Mouse (Mus musculus) hindbrain, embryonic 15.5 days (tissue): ENCODE results near the gene Myh9. TPM values are rescaled to one million over a fixed set of nuclear protein-coding genes. Genes with fewer than 3 reads are reported as not detected.
"Not testable (repeated sequence)": the region's sequence is repeated elsewhere in the genome, so short reads cannot be mapped to it uniquely, and the experiment has no call there.

Source experiments
- ATAC-seq: fragments of 200-750 bp; cut with Nextera tagmentation; 2 replicates; pipeline ENCODE4 v1.8.0; 2017; ENCODE audit warnings: low read depth, moderate number of reproducible peaks, moderate TSS enrichment; ENCODE audit not compliant: low FRiP score
- H3K27ac ChIP-seq: fragments of 300-500 bp; sonication (generic); replicated peaks from 2 replicates; pipeline ENCODE4 v1.5.1; 2015; ENCODE audit warnings: mild to moderate bottlenecking, inconsistent platforms
- H3K27me3 ChIP-seq: fragments of 300-500 bp; sonication (generic); 2 replicates; pipeline ENCODE4 v1.6.1; 2015; ENCODE audit warnings: control low read depth, inconsistent platforms
- H3K36me3 ChIP-seq: fragments of 300-500 bp; sonication (generic); 2 replicates; pipeline ENCODE4 v1.6.1; 2015; ENCODE audit warnings: control low read depth, inconsistent platforms
- H3K4me1 ChIP-seq: fragments of 300-500 bp; sonication (generic); replicated peaks from 2 replicates; pipeline ENCODE4 v1.6.1; 2015; ENCODE audit warnings: control low read depth, inconsistent platforms
- H3K4me2 ChIP-seq: fragments of 300-500 bp; sonication (generic); 2 replicates; pipeline ENCODE4 v1.6.1; 2015; ENCODE audit warnings: moderate library complexity, mild to moderate bottlenecking, inconsistent platforms
- H3K4me3 ChIP-seq: fragments of 300-500 bp; sonication (generic); 2 replicates; pipeline ENCODE4 v1.5.1; 2015; ENCODE audit warnings: mild to moderate bottlenecking, inconsistent platforms
- H3K9ac ChIP-seq: fragments of 300-500 bp; sonication (generic); 2 replicates; pipeline ENCODE4 v1.6.1; 2015; ENCODE audit warnings: inconsistent platforms
- H3K9me3 ChIP-seq: fragments of 300-500 bp; sonication (generic); 2 replicates; pipeline ENCODE4 v1.6.1; 2016; ENCODE audit warnings: control low read depth, inconsistent platforms
- WGBS: fragments of 180-500 bp; shearing (Covaris S2); methylation state at CpG from one replicate; pipeline ENCODE4 v1.1.7; 2015; 5-methylcytosine and 5-hydroxymethylcytosine counted together
- polyA plus RNA-seq: library from polyadenylated mRNA; unstranded; fragments of >200 nt; fragmentation: Nextera tagmentation; extraction: Ambion mirVana; gene quantifications from 2 replicates; pipeline ENCODE4 v1.2.1, GENCODE M21; 2015

Myh9 gene
- polyA plus RNA-seq, 1 experiment from 2014 or later: 11.8 TPM

- no peak overlapping the region for H3K9ac ChIP-seq
- no peak for ATAC-seq
- H3K9me3 ChIP-seq: no peaks in the 10 kb centered on the region
- H3K36me3 ChIP-seq: no peaks in the 10 kb centered on the region
- no peak overlapping the region for H3K4me2 ChIP-seq
- no peak overlapping the region for H3K27ac ChIP-seq
- no peaks in the 10 kb centered on the region for H3K27me3 ChIP-seq
- no peak overlapping the region for H3K4me3 ChIP-seq
- H3K4me1 ChIP-seq: no peaks in the 10 kb centered on the region
- 83% methylated on average over 3 of the region's 3 CpGs for WGBS
Measured at GRCm38 (mm10) chr15:77847826-77848225, 5.9 kb upstream of the Myh9 start.

- Histone ChIP-seq H3K27me3 (no peaks in the 10 kb centered on the region), H3K27ac (no peak overlapping the region), H3K4me2 (no peak overlapping the region), H3K4me1 (0 out of 2 replicates have a peak, but pooled peaks cover 3% of the 10 kb centered on the region), H3K9me3 (no peaks in the 10 kb centered on the region), H3K9ac (no peak overlapping the region), H3K4me3 (no peak overlapping the region), H3K36me3 (no peaks in the 10 kb centered on the region)
- WGBS: 85% methylated on average over 3 of the region's 3 CpGs
- ATAC-seq: no peak
Measured at GRCm38 (mm10) chr15:77847108-77847507, 5.1 kb upstream of the Myh9 start.

- WGBS: 85% methylated on average over 11 of the region's 11 CpGs
- H3K27ac ChIP-seq, H3K4me3 ChIP-seq, H3K9me3 ChIP-seq, H3K27me3 ChIP-seq, H3K9ac ChIP-seq, ATAC-seq, H3K4me2 ChIP-seq, H3K4me1 ChIP-seq, H3K36me3 ChIP-seq: not testable (repeated sequence)
Measured at GRCm38 (mm10) chr15:77845931-77846595, 4.1 kb upstream of the Myh9 start.

- peaks cover 13% of the 10 kb centered on the region for H3K4me1 ChIP-seq
- no peak for ATAC-seq
- WGBS: 91% methylated on average over 16 of the region's 16 CpGs
Measured at GRCm38 (mm10) chr15:77844955-77845635, 3.1 kb upstream of the Myh9 start.

GRCm38 (mm10) chr15:77844048-77844447, 2.1 kb upstream of the Myh9 start:
- no peaks in the 10 kb centered on the region for H3K9me3 ChIP-seq
- H3K36me3 ChIP-seq: no peaks in the 10 kb centered on the region
- no peak overlapping the region for H3K4me3 ChIP-seq
- H3K4me2 ChIP-seq: no peak overlapping the region
- 85% methylated on average over 6 of the region's 6 CpGs for WGBS
- H3K27me3 ChIP-seq: no peaks in the 10 kb centered on the region
- H3K9ac ChIP-seq: no peak overlapping the region
- ATAC-seq: no peak
- H3K4me1 ChIP-seq: peaks cover 23% of the 10 kb centered on the region
- H3K27ac ChIP-seq: no peak overlapping the region

More at GRCm38 (mm10) chr15:77844955-77845635, 3.1 kb upstream of the Myh9 start:
- no peak overlapping the region for H3K9ac ChIP-seq
- H3K4me2 ChIP-seq: no peak overlapping the region
- no peaks in the 10 kb centered on the region for H3K36me3 ChIP-seq
- no peaks in the 10 kb centered on the region for H3K9me3 ChIP-seq
- no peak overlapping the region for H3K4me3 ChIP-seq
- H3K27ac ChIP-seq: no peak overlapping the region
- H3K27me3 ChIP-seq: no peaks in the 10 kb centered on the region

GRCm38 (mm10) chr15:77843494-77844041, 1.6 kb upstream of the Myh9 start:
- not testable (repeated sequence) for ATAC-seq, H3K4me2 ChIP-seq, H3K27ac ChIP-seq, H3K9me3 ChIP-seq, H3K27me3 ChIP-seq, H3K36me3 ChIP-seq, H3K9ac ChIP-seq, H3K4me3 ChIP-seq
- peaks cover 28% of the 10 kb centered on the region for H3K4me1 ChIP-seq
- 72% methylated on average over 13 of the region's 13 CpGs for WGBS

- H3K27ac ChIP-seq: no peak overlapping the region
- peak overlapping the region; percentile 81 for H3K4me3 ChIP-seq
- no peaks in the 10 kb centered on the region for H3K27me3 ChIP-seq
- WGBS: 26% methylated on average over 2 of the region's 2 CpGs
- H3K4me2 ChIP-seq: peak overlapping the region; percentile 86
- ATAC-seq: no peak
- H3K9me3 ChIP-seq: no peaks in the 10 kb centered on the region
- H3K36me3 ChIP-seq: no peaks in the 10 kb centered on the region
- peaks cover 33% of the 10 kb centered on the region for H3K4me1 ChIP-seq
- H3K9ac ChIP-seq: no peak overlapping the region; the same call in 1 of the 2 replicates
Measured at GRCm38 (mm10) chr15:77843046-77843445, 1.1 kb upstream of the Myh9 start.

- ATAC-seq: peak; percentile 57
- Histone ChIP-seq H3K4me2 (peak overlapping the region; percentile 86), H3K36me3 (no peaks in the 10 kb centered on the region), H3K9ac (peak overlapping the region; percentile 80), H3K4me3 (peak overlapping the region; percentile 81), H3K27me3 (no peaks in the 10 kb centered on the region), H3K4me1 (peaks cover 34% of the 10 kb centered on the region), H3K27ac (peak overlapping the region; percentile 88), H3K9me3 (no peaks in the 10 kb centered on the region)
- under 1% methylated on average over 79 of the region's 80 CpGs for WGBS
Measured at GRCm38 (mm10) chr15:77841361-77842046, 471 bp downstream of the Myh9 start.

GRCm38 (mm10) chr15:77840450-77841360, 1.3 kb downstream of the Myh9 start:
- Histone ChIP-seq H3K9me3 (no peaks in the 10 kb centered on the region), H3K36me3 (no peaks in the 10 kb centered on the region), H3K4me2 (peak overlapping the region; percentile 86), H3K4me1 (peaks cover 42% of the 10 kb centered on the region), H3K27ac (no peak overlapping the region), H3K4me3 (peak overlapping the region; percentile 81), H3K27me3 (no peaks in the 10 kb centered on the region), H3K9ac (peak overlapping the region; percentile 80)
- 6% methylated on average over 36 of the region's 36 CpGs for WGBS
- no peak for ATAC-seq

- 16% methylated on average over 10 of the region's 10 CpGs for WGBS
- Histone ChIP-seq H3K27me3 (no peaks in the 10 kb centered on the region), H3K4me2 (peak overlapping the region; percentile 86), H3K9ac (no peak overlapping the region), H3K27ac (no peak overlapping the region), H3K4me3 (peak overlapping the region; percentile 81; the same call in 1 of the 2 replicates), H3K4me1 (peaks cover 45% of the 10 kb centered on the region), H3K9me3 (no peaks in the 10 kb centered on the region), H3K36me3 (no peaks in the 10 kb centered on the region)
- ATAC-seq: no peak
Measured at GRCm38 (mm10) chr15:77839529-77840286, 2.3 kb downstream of the Myh9 start.
